Mouse (Mus musculus) common myeloid progenitor, adult 5-6 weeks (primary cell): ENCODE results near the gene Sumf1. TPM values are rescaled to one million over a fixed set of nuclear protein-coding genes. Genes with fewer than 3 reads are reported as not detected.

Source experiments
- total RNA-seq: library from RNA; stranded (forward); fragments of 200-1000, 187-1606 nt; gene quantifications from 2 replicates; pipeline ENCODE4 v1.2.3, GENCODE M21; 2017

The Sumf1 gene
- total RNA-seq, 1 experiment from 2014 or later = 13.6 TPM

Other genes with a start within 250 kb of the Sumf1 start
- gene Setmar, start 120.5 kb downstream of the Sumf1 start, total RNA-seq = 3.7 and 4.0 TPM in 2 replicates
- gene Itpr1, start 27.5 kb upstream of the Sumf1 start, total RNA-seq = 100 and 111 TPM in 2 replicates